Mouse (Mus musculus) kidney, embryonic 14.5 days (tissue): ENCODE data around the gene Epn2. TPM values are rescaled to one million over a fixed set of nuclear protein-coding genes. Genes with fewer than 3 reads are reported as not detected.
A peak's percentile ranks its signal among the peaks of the same experiment; 100 is the strongest.

Experiments used
- ATAC-seq: fragments of 200-750 bp; cut with Nextera tagmentation; 2 replicates; pipeline ENCODE4 v1.8.0; 2017; ENCODE audit warnings: moderate number of reproducible peaks, mild to moderate bottlenecking, moderate TSS enrichment, moderate library complexity; ENCODE audit not compliant: low FRiP score, low TSS enrichment
- H3K27ac ChIP-seq: fragments of 300-500 bp; sonication (generic); 2 replicates; pipeline ENCODE4 v1.5.1; 2014; ENCODE audit warnings: low read depth, mild to moderate bottlenecking, low read length, moderate library complexity, mixed read lengths
- H3K27me3 ChIP-seq: fragments of 300-500 bp; sonication (generic); 2 replicates; pipeline ENCODE4 v1.6.1; 2014; ENCODE audit warnings: mild to moderate bottlenecking, low read length; ENCODE audit not compliant: control insufficient read depth, insufficient read depth
- H3K36me3 ChIP-seq: fragments of 300-500 bp; sonication (generic); 2 replicates; pipeline ENCODE4 v1.6.1; 2014; ENCODE audit warnings: low read length, mixed read lengths; ENCODE audit not compliant: control insufficient read depth, insufficient read depth
- H3K4me1 ChIP-seq: fragments of 300-500 bp; sonication (generic); 2 replicates; pipeline ENCODE4 v1.6.1; 2014; ENCODE audit warnings: low read length, mixed read lengths; ENCODE audit not compliant: control insufficient read depth, insufficient read depth
- H3K4me2 ChIP-seq: fragments of 300-500 bp; sonication (generic); replicated peaks from 2 replicates; pipeline ENCODE4 v1.6.1; 2014; ENCODE audit warnings: low read depth, mild to moderate bottlenecking, low read length
- H3K4me3 ChIP-seq: fragments of 300-500 bp; sonication (generic); 2 replicates; pipeline ENCODE4 v1.5.1; 2014; ENCODE audit warnings: mild to moderate bottlenecking, low read length
- H3K9ac ChIP-seq: fragments of 300-500 bp; sonication (generic); 2 replicates; pipeline ENCODE4 v1.6.1; 2014; ENCODE audit warnings: low read depth, mild to moderate bottlenecking, low read length, moderate library complexity
- H3K9me3 ChIP-seq: fragments of 300-500 bp; sonication (generic); 2 replicates; pipeline ENCODE4 v1.6.1; 2016; ENCODE audit warnings: low read length; ENCODE audit not compliant: control insufficient read depth
- WGBS: fragments of 180-500 bp; shearing (Covaris S2); extraction: QIAGEN DNeasy Blood & Tissue Kit; methylation state at CpG from one replicate; pipeline ENCODE4 v1.1.7; 2014; 5-methylcytosine and 5-hydroxymethylcytosine counted together
- polyA plus RNA-seq: library from polyadenylated mRNA; unstranded; fragments of >200 nt; fragmentation: Nextera tagmentation; extraction: Ambion mirVana; gene quantifications from 2 replicates; pipeline ENCODE4 v1.2.1, GENCODE M21; 2014

Gene Epn2
- polyA plus RNA-seq, 1 experiment from 2014 or later, result 31.3 TPM

DNA sequence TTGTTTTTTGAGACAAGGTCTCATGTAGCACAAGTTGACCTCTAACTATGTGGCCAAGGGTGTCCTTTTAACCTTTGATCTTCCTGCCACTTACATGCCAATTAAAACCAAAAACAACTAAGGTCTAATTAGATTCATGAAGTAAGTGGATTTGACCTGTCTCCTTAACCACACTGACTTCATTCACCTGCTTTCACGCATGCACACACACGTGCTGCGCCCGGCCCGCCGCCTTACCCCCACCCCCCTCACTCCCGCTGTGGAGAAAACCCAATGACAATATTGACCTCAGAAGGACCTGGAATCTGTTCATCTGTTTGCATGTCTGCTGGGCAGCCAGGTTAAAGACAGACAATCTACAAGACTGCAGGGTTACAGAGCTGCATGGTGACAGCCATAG is 38.8 kb downstream of the Epn2 start:
- H3K9ac ChIP-seq, result no peak overlapping the region
- H3K4me2 ChIP-seq, result no peak overlapping the region
- H3K27ac ChIP-seq, result no peak overlapping the region
- H3K4me3 ChIP-seq, result no peak overlapping the region
- 65% methylated on average over 7 of the region's 7 CpGs for WGBS
- no peaks in the 10 kb centered on the region for H3K4me1 ChIP-seq
- ATAC-seq, result no peak
- no peaks in the 10 kb centered on the region for H3K27me3 ChIP-seq
- peaks cover 24% of the 10 kb centered on the region for H3K36me3 ChIP-seq
- no peaks in the 10 kb centered on the region for H3K9me3 ChIP-seq

DNA sequence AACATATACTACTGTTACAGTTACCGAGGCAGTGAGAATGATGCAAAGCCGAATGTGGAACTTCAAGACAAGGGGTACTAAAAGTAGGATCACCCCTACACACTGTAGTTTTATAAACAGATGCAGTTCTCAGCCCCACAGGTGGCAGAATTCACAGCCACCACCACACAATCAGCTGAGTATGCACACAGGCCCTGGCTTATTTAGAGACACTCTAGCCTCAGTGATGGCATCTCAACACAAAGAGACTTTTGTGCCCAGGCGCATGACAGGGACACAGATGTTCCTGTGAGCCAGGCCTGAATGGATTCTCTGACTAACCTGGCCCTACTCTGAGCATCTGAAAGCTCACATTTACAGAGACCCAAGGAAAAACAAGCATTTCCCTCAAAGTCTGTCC is 42.1 kb downstream of the Epn2 start:
- WGBS, result 90% methylated on average over 3 of the region's 3 CpGs

GRCm38 (mm10) chr11:61536952-61537351 is 42.5 kb downstream of the Epn2 start:
- Histone ChIP-seq H3K9ac (no peak overlapping the region), H3K4me1 (no peaks in the 10 kb centered on the region), H3K9me3 (no peaks in the 10 kb centered on the region), H3K27me3 (no peaks in the 10 kb centered on the region), H3K27ac (no peak overlapping the region), H3K4me3 (no peak overlapping the region), H3K4me2 (no peak overlapping the region), H3K36me3 (peaks cover 21% of the 10 kb centered on the region; the same call in 1 of the 2 replicates)
- no peak for ATAC-seq
- 73% methylated on average over 3 of the region's 3 CpGs for WGBS

More for the DNA sequence above, 42.1 kb downstream of the Epn2 start:
- H3K9me3 ChIP-seq, result no peaks in the 10 kb centered on the region
- no peak overlapping the region for H3K27ac ChIP-seq
- H3K36me3 ChIP-seq, result peaks cover 19% of the 10 kb centered on the region; the same call in 1 of the 2 replicates
- H3K4me1 ChIP-seq, result no peaks in the 10 kb centered on the region
- ATAC-seq, result no peak
- H3K27me3 ChIP-seq, result no peaks in the 10 kb centered on the region
- H3K9ac ChIP-seq, result no peak overlapping the region
- H3K4me2 ChIP-seq, result no peak overlapping the region
- no peak overlapping the region for H3K4me3 ChIP-seq

DNA sequence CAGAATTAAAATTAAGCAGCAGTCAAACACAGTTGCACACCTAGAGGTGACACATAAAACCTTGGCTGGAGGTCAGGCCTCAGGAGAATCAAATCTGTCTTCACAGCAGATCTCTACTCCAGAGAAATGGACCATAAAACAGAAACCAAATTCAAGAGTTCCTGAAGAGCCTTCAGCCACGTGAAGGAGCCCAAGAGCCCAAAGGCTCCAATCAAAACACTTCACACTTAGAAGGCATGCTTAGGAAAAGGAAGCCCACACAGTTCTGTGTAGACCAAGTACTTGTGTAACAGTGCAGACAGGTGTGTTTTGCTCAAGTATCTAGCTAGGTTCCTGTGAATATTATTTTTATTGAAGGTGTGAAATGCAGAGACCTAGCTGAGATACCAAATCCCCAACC is 44.0 kb downstream of the Epn2 start:
- ATAC-seq, result no peak
- Histone ChIP-seq H3K36me3 (peaks cover 21% of the 10 kb centered on the region; the same call in 1 of the 2 replicates), H3K27me3 (no peaks in the 10 kb centered on the region), H3K4me2 (no peak overlapping the region), H3K9me3 (no peaks in the 10 kb centered on the region), H3K4me3 (no peak overlapping the region), H3K27ac (no peak overlapping the region), H3K4me1 (no peaks in the 10 kb centered on the region), H3K9ac (no peak overlapping the region)
- 45% methylated on average over 1 of the region's 1 CpGs for WGBS

DNA sequence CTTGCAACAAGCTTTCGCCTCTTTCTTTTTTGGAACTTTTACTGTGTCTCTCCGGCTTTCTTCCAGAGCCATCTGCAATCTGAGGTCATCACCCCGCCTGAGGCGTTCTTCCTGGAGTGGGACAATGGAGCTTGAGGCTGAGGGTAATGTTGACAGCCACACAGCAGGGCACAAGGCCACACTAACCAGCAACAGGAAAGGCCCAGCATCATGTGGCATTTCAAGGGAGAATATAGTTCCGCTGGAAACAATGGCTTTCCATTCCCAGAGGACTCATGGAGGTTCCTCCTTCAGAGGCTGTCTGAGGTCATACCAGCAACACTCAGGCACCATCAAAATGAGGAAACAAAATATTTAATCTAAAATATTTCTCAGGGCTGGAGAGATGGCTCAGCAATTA is 45.9 kb downstream of the Epn2 start:
- Histone ChIP-seq H3K4me2 (no peak overlapping the region), H3K9me3 (no peaks in the 10 kb centered on the region), H3K9ac (no peak overlapping the region), H3K27me3 (no peaks in the 10 kb centered on the region), H3K4me3 (no peak overlapping the region), H3K4me1 (no peaks in the 10 kb centered on the region; the same call in 1 of the 2 replicates), H3K36me3 (peaks cover 12% of the 10 kb centered on the region), H3K27ac (no peak overlapping the region)
- WGBS, result 79% methylated on average over 5 of the region's 5 CpGs
- ATAC-seq, result no peak

GRCm38 (mm10) chr11:61532820-61533219 is 46.7 kb downstream of the Epn2 start:
- no peaks in the 10 kb centered on the region; the same call in 1 of the 2 replicates for H3K4me1 ChIP-seq
- no peak for ATAC-seq
- H3K27ac ChIP-seq, result no peak overlapping the region
- peaks cover 17% of the 10 kb centered on the region for H3K36me3 ChIP-seq
- WGBS, result 94% methylated on average over 2 of the region's 2 CpGs
- no peak overlapping the region for H3K4me3 ChIP-seq
- no peak overlapping the region for H3K4me2 ChIP-seq
- no peaks in the 10 kb centered on the region for H3K27me3 ChIP-seq
- no peaks in the 10 kb centered on the region for H3K9me3 ChIP-seq
- no peak overlapping the region for H3K9ac ChIP-seq

DNA sequence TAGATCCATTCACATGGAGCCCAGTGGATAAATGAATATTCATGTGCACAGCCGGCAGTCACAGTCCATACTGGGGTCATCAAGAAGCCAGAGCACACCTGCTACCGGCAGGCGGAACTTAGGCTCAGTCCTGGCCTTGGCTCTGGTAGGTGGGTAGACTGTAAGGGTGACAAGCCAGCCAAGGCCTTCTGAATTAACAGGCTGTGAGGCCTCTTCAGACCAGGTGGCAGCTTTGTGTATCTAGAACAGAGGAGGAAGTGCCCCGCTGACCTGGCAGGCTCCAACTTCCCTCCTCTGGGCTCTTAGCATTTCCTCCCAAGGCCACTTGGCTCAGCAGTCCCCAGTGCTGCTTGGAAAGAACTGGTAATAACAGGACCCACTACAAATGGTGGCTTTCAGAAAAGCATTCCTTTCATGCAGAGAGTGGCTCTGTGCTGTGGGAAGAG is 50.2 kb downstream of the Epn2 start:
- Histone ChIP-seq H3K27ac (peak overlapping the region; percentile 19; the same call in 1 of the 2 replicates), H3K9me3 (no peaks in the 10 kb centered on the region), H3K27me3 (no peaks in the 10 kb centered on the region), H3K4me3 (no peak overlapping the region), H3K4me2 (no peak overlapping the region), H3K36me3 (peaks cover 12% of the 10 kb centered on the region), H3K9ac (no peak overlapping the region), H3K4me1 (no peaks in the 10 kb centered on the region; the same call in 1 of the 2 replicates)
- ATAC-seq, result peak; percentile 62; the same call in 1 of the 2 replicates
- WGBS, result 45% methylated on average over 4 of the region's 4 CpGs

- H3K9ac ChIP-seq, result no peak overlapping the region
- peaks cover 19% of the 10 kb centered on the region for H3K36me3 ChIP-seq
- no peak overlapping the region for H3K4me2 ChIP-seq
- H3K4me1 ChIP-seq, result no peaks in the 10 kb centered on the region; the same call in 1 of the 2 replicates
- H3K4me3 ChIP-seq, result no peak overlapping the region
- ATAC-seq, result no peak
- H3K27ac ChIP-seq, result no peak overlapping the region
- 90% methylated on average over 1 of the region's 1 CpGs for WGBS
- no peaks in the 10 kb centered on the region for H3K9me3 ChIP-seq
- no peaks in the 10 kb centered on the region for H3K27me3 ChIP-seq
Observed at GRCm38 (mm10) chr11:61526872-61527271, 52.6 kb downstream of the Epn2 start.

DNA sequence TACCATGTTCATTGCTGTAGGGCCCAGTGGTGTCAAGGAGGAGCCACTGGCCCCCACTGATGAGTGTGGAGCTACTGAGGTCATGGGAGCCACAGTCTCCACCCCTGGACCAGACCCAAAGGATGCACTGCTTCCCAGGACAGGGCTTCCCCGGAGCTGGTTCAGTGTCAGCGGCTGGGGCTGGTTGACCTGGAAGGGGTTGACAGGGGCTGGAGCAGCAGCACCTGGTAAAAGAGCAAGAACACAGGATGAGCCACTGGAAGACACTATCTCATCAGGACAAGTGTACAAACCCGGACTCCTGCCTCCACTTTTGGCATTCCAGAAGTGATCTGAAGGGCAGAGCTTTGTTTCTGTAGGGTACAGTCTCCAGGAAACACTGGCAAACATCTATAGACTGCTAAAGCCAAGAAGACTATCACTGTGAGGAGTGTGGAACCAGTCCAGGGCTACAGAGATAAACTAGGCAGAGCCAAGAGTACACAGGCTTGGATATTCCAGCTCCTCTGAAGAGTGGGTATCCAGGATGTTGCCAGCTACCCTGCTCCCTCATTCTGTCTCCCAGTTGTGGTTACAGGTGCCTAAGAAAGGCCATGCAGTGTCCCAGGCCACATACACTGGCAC is 59.9 kb downstream of the Epn2 start:
- H3K27me3 ChIP-seq, result no peaks in the 10 kb centered on the region
- H3K4me3 ChIP-seq, result no peak overlapping the region
- no peak overlapping the region for H3K27ac ChIP-seq
- H3K4me2 ChIP-seq, result no peak overlapping the region
- WGBS, result 92% methylated on average over 3 of the region's 3 CpGs
- no peak overlapping the region for H3K9ac ChIP-seq
- no peaks in the 10 kb centered on the region for H3K9me3 ChIP-seq
- H3K36me3 ChIP-seq, result peaks cover 51% of the 10 kb centered on the region
- ATAC-seq, result no peak
- no peaks in the 10 kb centered on the region for H3K4me1 ChIP-seq
